Mouse (Mus musculus) heart, embryonic 14.5 days (tissue): ENCODE results near the gene Trim80. TPM values are rescaled to one million over a fixed set of nuclear protein-coding genes. Genes with fewer than 3 reads are reported as not detected.

Source experiments
- ATAC-seq: fragments of 200-750 bp; cut with Nextera tagmentation; 2 replicates; pipeline ENCODE4 v1.8.0; 2017; ENCODE audit warnings: low read depth, moderate TSS enrichment; ENCODE audit not compliant: insufficient number of reproducible peaks, insufficient read depth, low FRiP score
- H3K27ac ChIP-seq, 2 experiments: fragments of 200-500 bp in 1 of 2; fragments of 300-500 bp in 1 of 2; sonication (generic) in 1 of 2; replicated peaks in 1 of 2; 2 replicates each; pipeline ENCODE4 v1.5.1; 2012 to 2014; ENCODE audit warnings: low read depth in 2 of 2, low read length in 2 of 2, control low read depth in 1 of 2, mild to moderate bottlenecking in 1 of 2, mixed read lengths in 1 of 2; ENCODE audit not compliant: control insufficient read depth in 1 of 2, insufficient read depth in 1 of 2
- H3K27me3 ChIP-seq: fragments of 300-500 bp; sonication (generic); 2 replicates; pipeline ENCODE4 v1.6.1; 2014; ENCODE audit warnings: mild to moderate bottlenecking, low read length, control low read depth; ENCODE audit not compliant: control insufficient read depth, insufficient read depth
- H3K36me3 ChIP-seq: fragments of 300-500 bp; sonication (generic); 2 replicates; pipeline ENCODE4 v1.6.1; 2014; ENCODE audit warnings: mild to moderate bottlenecking, control low read depth, low read length, mixed read lengths; ENCODE audit not compliant: control insufficient read depth, insufficient read depth
- H3K4me1 ChIP-seq, 2 experiments: fragments of 200-500 bp in 1 of 2; fragments of 300-500 bp in 1 of 2; sonication (generic) in 1 of 2; 2 replicates each; pipeline ENCODE4 v1.6.1; 2012 to 2014; ENCODE audit warnings: low read length in 2 of 2, control low read depth in 1 of 2, mixed read lengths in 1 of 2; ENCODE audit not compliant: control insufficient read depth in 2 of 2, insufficient read depth in 2 of 2
- H3K4me2 ChIP-seq: fragments of 300-500 bp; sonication (generic); 2 replicates; pipeline ENCODE4 v1.6.1; 2014; ENCODE audit warnings: mild to moderate bottlenecking, low read length
- H3K4me3 ChIP-seq, 2 experiments: fragments of 200-500 bp in 1 of 2; fragments of 300-500 bp in 1 of 2; sonication (generic) in 1 of 2; 2 replicates each; pipeline ENCODE4 v1.5.1; 2012 to 2014; ENCODE audit warnings: low read length in 2 of 2, mild to moderate bottlenecking in 2 of 2, control low read depth in 1 of 2, low read depth in 1 of 2, moderate library complexity in 1 of 2; ENCODE audit not compliant: control insufficient read depth in 1 of 2, insufficient read depth in 1 of 2
- H3K9ac ChIP-seq: fragments of 300-500 bp; sonication (generic); 2 replicates; pipeline ENCODE4 v1.6.1; 2014; ENCODE audit warnings: mild to moderate bottlenecking, low read length
- H3K9me3 ChIP-seq: fragments of 300-500 bp; sonication (generic); 2 replicates; pipeline ENCODE4 v1.6.1; 2016; ENCODE audit warnings: low read length, control low read depth; ENCODE audit not compliant: control insufficient read depth
- WGBS: fragments of 180-500 bp; shearing (Covaris S2); extraction: QIAGEN DNeasy Blood & Tissue Kit; methylation state at CpG from one replicate; pipeline ENCODE4 v1.1.7; 2014; 5-methylcytosine and 5-hydroxymethylcytosine counted together
- polyA plus RNA-seq: library from polyadenylated mRNA; unstranded; fragments of >200 nt; fragmentation: Nextera tagmentation; extraction: Ambion mirVana; gene quantifications from 2 replicates; pipeline ENCODE4 v1.2.1, GENCODE M21; 2014

The Trim80 gene
- polyA plus RNA-seq, 1 experiment from 2014 or later, result 0.14 TPM

GRCm38 (mm10) chr11:115432814-115433213 is 7.5 kb upstream of the Trim80 start:
- Histone ChIP-seq H3K36me3 (peaks cover 48% of the 10 kb centered on the region), H3K4me3 (no peak overlapping the region), H3K9me3 (no peaks in the 10 kb centered on the region), H3K27ac (no peak overlapping the region), H3K27me3 (no peaks in the 10 kb centered on the region), H3K4me1 (peaks cover 8 to 16% of the 10 kb centered on the region in 2 experiments; a peak in 3 of 4 replicates), H3K9ac (no peak overlapping the region), H3K4me2 (no peak overlapping the region)
- WGBS, result 59% methylated on average over 4 of the region's 4 CpGs
- ATAC-seq, result no peak

GRCm38 (mm10) chr11:115433342-115433741 is 7.0 kb upstream of the Trim80 start:
- Histone ChIP-seq H3K27ac (no peak overlapping the region), H3K4me2 (no peak overlapping the region), H3K36me3 (peaks cover 45% of the 10 kb centered on the region), H3K4me1 (peaks cover 6 to 12% of the 10 kb centered on the region in 2 experiments; a peak in 3 of 4 replicates), H3K9me3 (no peaks in the 10 kb centered on the region), H3K9ac (no peak overlapping the region), H3K27me3 (no peaks in the 10 kb centered on the region), H3K4me3 (no peak overlapping the region)
- no peak for ATAC-seq
- 78% methylated on average over 6 of the region's 6 CpGs for WGBS

- Histone ChIP-seq H3K9ac (peak overlapping the region; percentile 72), H3K4me2 (peak overlapping the region; percentile 81), H3K4me3 (peak overlapping the region; percentile 38 to 42), H3K9me3 (peaks cover 7% of the 10 kb centered on the region), H3K36me3 (peaks cover 21% of the 10 kb centered on the region), H3K27ac (no peak overlapping the region), H3K4me1 (peaks cover 6 to 12% of the 10 kb centered on the region in 2 experiments; a peak in 3 of 4 replicates), H3K27me3 (no peaks in the 10 kb centered on the region)
- no peak; the same call in 1 of the 2 replicates for ATAC-seq
- 6% methylated on average over 31 of the region's 31 CpGs for WGBS
Measured at GRCm38 (mm10) chr11:115435596-115436337, 4.6 kb upstream of the Trim80 start.

GRCm38 (mm10) chr11:115437571-115438122 is 2.7 kb upstream of the Trim80 start:
- H3K27ac ChIP-seq, result no peak overlapping the region
- H3K27me3 ChIP-seq, result no peaks in the 10 kb centered on the region
- peaks cover 2% of the 10 kb centered on the region; the same call in 1 of the 2 replicates for H3K36me3 ChIP-seq
- no peak overlapping the region for H3K9ac ChIP-seq
- H3K4me3 ChIP-seq, result no peak overlapping the region
- peaks cover 7% of the 10 kb centered on the region for H3K9me3 ChIP-seq
- peaks cover 6 to 12% of the 10 kb centered on the region in 2 experiments; a peak in 3 of 4 replicates for H3K4me1 ChIP-seq
- no peak for ATAC-seq
- WGBS, result 73% methylated on average over 5 of the region's 5 CpGs
- H3K4me2 ChIP-seq, result no peak overlapping the region

- H3K9me3 ChIP-seq, result peaks cover 7% of the 10 kb centered on the region
- H3K9ac ChIP-seq, result no peak overlapping the region
- 74% methylated on average over 3 of the region's 3 CpGs for WGBS
- ATAC-seq, result no peak
- H3K4me1 ChIP-seq, result peaks cover 6 to 12% of the 10 kb centered on the region in 2 experiments; a peak in 3 of 4 replicates
- no peak overlapping the region for H3K4me3 ChIP-seq
- no peaks in the 10 kb centered on the region for H3K36me3 ChIP-seq
- no peaks in the 10 kb centered on the region for H3K27me3 ChIP-seq
- H3K27ac ChIP-seq, result no peak overlapping the region
- no peak overlapping the region for H3K4me2 ChIP-seq
Measured at GRCm38 (mm10) chr11:115439326-115439725, 1.0 kb upstream of the Trim80 start.

- Histone ChIP-seq H3K9ac (no peak overlapping the region), H3K4me2 (no peak overlapping the region), H3K36me3 (no peaks in the 10 kb centered on the region), H3K9me3 (peaks cover 7% of the 10 kb centered on the region), H3K4me3 (no peak overlapping the region), H3K27me3 (no peaks in the 10 kb centered on the region), H3K4me1 (peaks cover 2 to 4% of the 10 kb centered on the region in 2 experiments), H3K27ac (no peak overlapping the region)
- no peak for ATAC-seq
- 42% methylated on average over 15 of the region's 15 CpGs for WGBS
Measured at GRCm38 (mm10) chr11:115441417-115441816, 1.1 kb downstream of the Trim80 start.

GRCm38 (mm10) chr11:115446906-115447305 is 6.6 kb downstream of the Trim80 start:
- ATAC-seq, result 0 out of 2 replicates have a peak, but pooled peaks have one; percentile 17
- H3K4me2 ChIP-seq, result peak overlapping the region; percentile 41
- WGBS, result 5% methylated on average over 3 of the region's 3 CpGs
- H3K27me3 ChIP-seq, result no peaks in the 10 kb centered on the region
- H3K4me1 ChIP-seq, result peaks cover 19 to 28% of the 10 kb centered on the region in 2 experiments
- no peak overlapping the region for H3K9ac ChIP-seq
- peak overlapping the region; percentile 42 to 81 for H3K27ac ChIP-seq
- H3K36me3 ChIP-seq, result no peaks in the 10 kb centered on the region
- H3K4me3 ChIP-seq, result no peak overlapping the region
- H3K9me3 ChIP-seq, result no peaks in the 10 kb centered on the region
